Mouse (Mus musculus) layer of hippocampus, adult 2 months (tissue): Measurements from ENCODE around the gene Plxna2. TPM values are rescaled to one million over a fixed set of nuclear protein-coding genes. Genes with fewer than 3 reads are reported as not detected.

Experiments
- DNase-seq, 2 experiments: peaks; one replicate each; pipeline ENCODE4 v3.0.0; 2022; ENCODE audit warnings: low spot score in 2 of 2
- H3K27ac ChIP-seq: fragments of 200-600 bp; 2 replicates; pipeline ENCODE4 v1.8.1; 2022
- H3K4me3 ChIP-seq: fragments of 200-600 bp; 2 replicates; pipeline ENCODE4 v1.8.1; 2022; ENCODE audit warnings: mild to moderate bottlenecking
- CTCF ChIP-seq: fragments of 200-600 bp; conservative IDR thresholded peaks from 2 replicates; pipeline ENCODE4 v1.8.1; 2022; ENCODE audit warnings: antibody characterized with exemption, mild to moderate bottlenecking, moderate library complexity
- total RNA-seq, 2 experiments: library from RNA; stranded (reverse); gene quantifications; 2 replicates each; pipeline ENCODE4 v1.2.3; 2021

Gene Plxna2
- total RNA-seq, 2 experiments from 2014 or later: 68.1 to 73.2 TPM

DNA sequence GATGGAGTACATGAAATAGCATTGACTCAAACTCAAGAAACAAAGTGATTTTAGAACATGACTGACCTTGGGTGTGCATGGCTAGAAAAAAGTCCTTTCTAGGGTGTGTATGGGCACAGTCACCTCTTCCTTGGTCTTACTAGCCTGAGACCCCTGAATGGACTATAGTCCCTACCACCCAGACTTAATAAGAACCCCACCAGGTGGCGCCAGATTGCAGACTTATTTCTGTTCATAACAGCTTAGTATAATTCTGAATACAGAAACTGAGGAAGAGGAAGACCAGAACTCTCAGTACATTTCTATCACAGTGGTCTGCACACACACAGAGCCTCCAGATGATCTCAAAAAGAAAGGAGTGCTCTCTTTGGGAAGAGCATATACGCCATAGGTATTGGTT lies 135.2 kb downstream of the Plxna2 start:
- no peak overlapping the region for H3K27ac ChIP-seq
- DNase-seq: peak; percentile 39 to 62
- peak; percentile 80 for TF ChIP-seq CTCF
- no peak overlapping the region for H3K4me3 ChIP-seq

DNA sequence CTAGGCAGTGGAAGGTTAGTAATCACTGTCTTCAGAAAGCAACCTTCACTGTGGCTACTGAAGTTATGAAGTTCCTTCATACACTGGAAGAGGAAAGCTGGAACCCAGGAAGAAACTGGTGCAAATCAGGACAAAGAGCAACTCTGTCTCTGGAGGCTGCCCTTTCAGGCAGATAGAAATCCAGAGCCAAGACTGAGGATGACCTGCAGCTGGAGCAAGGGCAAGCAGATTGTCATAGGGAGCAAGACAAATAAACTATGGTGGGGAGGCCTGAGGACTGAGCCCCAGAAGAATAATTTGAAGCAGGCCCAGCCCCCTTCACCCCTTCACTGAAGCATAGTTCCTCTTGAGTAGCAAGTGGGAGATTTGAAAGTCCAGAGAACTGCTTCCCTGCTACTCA lies 138.0 kb downstream of the Plxna2 start:
- DNase-seq: no peak
- Histone ChIP-seq H3K4me3 (no peak overlapping the region), H3K27ac (no peak overlapping the region)
- TF ChIP-seq CTCF: no peak

DNA sequence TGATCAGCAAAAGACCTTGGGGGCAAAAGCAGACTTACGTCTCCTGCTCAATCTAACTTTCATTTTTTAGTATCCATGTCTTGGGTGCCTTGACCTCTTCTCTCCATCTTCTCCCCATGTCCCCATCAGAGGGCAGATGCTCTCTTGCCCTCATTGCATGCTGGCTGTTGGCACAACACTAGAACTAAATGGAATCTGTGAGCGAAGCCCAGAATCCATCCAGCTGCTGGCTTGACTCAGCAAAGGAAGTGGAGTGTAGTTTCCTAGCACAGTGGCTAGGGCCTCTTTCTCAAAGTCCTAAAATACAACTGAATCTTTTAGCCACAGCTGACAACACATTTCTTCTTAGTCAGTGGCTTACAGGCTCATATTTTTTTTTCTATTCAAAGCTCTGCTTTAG lies 138.4 kb downstream of the Plxna2 start:
- Histone ChIP-seq H3K4me3 (no peak overlapping the region), H3K27ac (no peak overlapping the region; the same call in 1 of the 2 replicates)
- no peak for TF ChIP-seq CTCF
- DNase-seq: no peak

DNA sequence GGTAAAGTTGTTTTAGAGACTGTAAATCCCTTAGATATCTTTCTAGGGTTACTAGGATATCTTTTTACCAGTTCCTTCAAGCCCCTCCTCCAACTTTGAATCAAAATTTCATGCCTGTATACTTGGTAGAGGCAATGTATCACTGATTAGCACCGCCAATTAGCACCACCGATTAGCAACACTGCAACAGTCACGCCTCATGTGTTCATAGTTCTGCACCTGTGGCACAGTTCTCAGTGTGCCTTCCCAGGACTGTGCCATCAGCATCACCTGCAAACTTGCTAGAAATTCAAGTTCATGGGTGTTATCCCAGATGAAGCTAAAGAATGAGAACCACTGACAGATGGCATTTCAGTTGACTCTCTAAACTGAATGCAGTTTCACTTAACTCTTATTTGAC lies 138.8 kb downstream of the Plxna2 start:
- no peak for TF ChIP-seq CTCF
- no peak overlapping the region for H3K4me3 ChIP-seq
- no peak for DNase-seq
- no peak overlapping the region; the same call in 1 of the 2 replicates for H3K27ac ChIP-seq

DNA sequence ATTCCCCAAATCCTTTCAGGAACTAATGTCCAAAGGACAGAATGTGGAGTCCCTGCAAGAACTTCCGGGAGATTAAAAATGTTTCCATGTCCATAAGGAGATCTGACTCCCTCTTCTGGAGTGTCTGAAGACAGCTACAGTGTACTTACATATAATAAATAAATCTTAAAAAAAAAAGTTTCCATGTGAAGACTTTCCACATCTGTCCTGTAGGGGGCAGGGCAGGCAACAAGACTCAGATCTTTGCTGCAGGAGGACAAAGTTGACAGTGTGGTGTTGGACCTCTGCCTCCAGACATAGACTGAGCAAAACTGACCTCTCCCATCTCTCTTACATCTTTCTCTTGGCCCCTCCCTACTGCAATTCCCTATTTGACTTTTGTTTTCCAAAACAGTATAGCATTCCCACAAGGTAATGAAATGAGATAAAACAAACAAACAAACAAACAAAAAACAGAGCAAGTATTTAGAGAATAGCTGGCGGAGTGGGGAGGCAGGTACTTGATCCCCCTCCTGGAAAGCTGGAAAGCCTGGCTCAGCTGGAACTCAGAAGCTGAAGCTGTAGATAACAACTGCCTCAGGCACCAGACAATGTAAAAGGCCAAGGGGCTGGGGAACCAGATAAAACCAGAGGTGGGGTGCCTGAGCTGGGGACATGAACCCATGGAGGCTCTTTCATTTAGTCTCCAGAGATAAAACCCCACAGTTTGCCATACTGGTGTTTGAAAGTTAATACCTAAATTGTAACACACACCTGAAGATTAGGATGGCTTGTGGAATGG lies 143.6 kb downstream of the Plxna2 start:
- Histone ChIP-seq H3K27ac (no peak overlapping the region), H3K4me3 (no peak overlapping the region)
- DNase-seq: peak in 1 of 2 experiments; percentile 26
- TF ChIP-seq CTCF: peak; percentile 83

DNA sequence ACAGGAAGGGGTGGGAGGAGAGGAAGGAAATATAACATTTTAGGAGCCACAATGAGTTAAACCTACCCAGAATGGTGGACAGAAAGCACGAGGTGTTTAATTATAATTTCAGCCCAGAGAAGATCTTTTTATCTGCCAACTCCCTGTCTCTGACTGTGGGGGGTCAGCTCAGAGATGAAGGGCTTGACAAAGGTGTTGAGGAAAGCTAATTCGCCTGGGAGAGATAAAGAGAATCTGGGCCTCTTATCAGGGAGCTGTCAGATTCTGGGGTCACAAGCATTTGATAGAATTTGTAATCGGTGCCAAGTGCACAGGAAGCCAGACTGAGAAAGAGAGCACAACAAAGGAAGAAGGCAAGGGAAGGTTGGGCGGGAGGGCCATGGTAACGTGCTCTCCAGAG lies 144.9 kb downstream of the Plxna2 start:
- Histone ChIP-seq H3K4me3 (no peak overlapping the region), H3K27ac (no peak overlapping the region)
- no peak for DNase-seq
- TF ChIP-seq CTCF: no peak

DNA sequence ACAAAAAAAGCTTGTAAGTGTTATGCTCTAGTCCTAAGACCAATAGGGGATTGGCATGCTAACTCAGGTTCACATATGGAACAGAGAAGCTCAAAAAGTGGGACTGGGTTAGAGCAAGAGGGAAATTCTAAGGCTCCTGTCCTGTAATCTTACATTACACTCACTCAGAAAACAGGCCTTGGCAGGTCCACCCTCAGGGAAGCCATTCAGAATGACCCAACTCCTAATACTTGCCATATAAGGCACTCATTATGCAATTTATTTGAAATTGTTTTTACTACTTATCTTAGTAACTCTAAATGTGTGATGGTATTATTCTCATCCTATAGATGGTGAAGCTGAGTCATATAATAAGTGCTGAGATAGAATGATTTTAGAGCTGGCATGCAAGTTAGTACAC lies 146.9 kb downstream of the Plxna2 start:
- DNase-seq: no peak
- H3K27ac ChIP-seq: no peak overlapping the region
- no peak for TF ChIP-seq CTCF

DNA sequence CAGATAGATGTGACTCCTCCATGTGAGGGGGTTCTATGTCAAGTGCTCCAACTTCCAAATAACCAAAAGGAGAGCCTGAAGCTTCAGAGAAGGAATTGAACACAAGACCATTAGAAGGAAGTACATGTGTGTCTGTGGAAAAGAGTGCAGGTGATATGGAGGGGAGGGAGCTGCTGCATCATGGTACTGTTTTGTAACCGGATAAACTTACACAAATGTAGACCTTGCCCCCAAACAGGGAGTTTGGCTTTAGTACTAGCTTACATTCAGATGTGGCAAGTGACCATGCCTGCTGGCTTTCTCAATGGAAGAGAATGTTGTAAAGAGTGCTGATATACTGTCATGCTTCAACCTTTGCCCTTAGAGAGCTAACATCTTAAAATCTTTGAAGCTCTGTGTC lies 150.8 kb downstream of the Plxna2 start:
- Histone ChIP-seq H3K4me3 (no peak overlapping the region), H3K27ac (no peak overlapping the region)
- no peak for TF ChIP-seq CTCF
- DNase-seq: no peak

More for the DNA sequence above, 146.9 kb downstream of the Plxna2 start:
- no peak overlapping the region for H3K4me3 ChIP-seq

DNA sequence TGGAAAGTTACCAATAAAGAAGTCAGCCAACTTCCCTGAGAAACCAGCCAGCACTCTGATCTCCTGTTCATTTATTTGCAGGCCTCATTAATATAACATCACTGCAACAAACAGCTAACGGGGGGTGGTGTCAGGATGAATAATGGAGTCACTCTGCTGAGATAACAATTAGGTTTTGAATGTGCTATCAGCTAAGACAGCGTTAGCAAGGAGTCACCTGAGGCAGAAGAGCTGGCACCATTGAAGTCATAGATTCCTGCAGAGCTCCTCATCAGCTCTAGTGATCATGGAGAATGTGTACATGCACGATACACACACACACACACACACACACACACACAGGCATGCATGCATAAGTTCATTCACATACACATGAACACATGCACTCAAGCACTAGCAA lies 154.0 kb downstream of the Plxna2 start:
- H3K27ac ChIP-seq: no peak overlapping the region
- no peak for DNase-seq
- no peak for TF ChIP-seq CTCF
- no peak overlapping the region for H3K4me3 ChIP-seq

DNA sequence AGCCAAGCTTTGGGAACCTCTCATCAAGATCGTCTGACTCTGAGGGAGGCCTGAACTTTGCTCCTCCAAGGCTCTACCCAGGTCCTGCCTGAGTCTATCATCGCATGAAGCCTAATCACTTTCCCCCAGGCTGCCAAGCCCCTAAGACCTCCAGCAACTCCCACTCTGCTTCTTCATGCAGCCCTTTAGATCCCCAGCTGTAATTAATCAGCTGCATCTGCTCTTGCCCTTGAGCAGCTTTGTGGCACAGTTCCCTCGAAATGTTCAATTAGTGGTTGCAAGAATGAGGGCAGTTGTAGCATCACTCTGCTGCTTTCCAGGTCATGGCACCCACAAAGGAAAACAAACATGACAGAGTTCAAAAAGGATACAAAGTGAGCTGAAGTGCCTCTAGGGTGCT lies 155.9 kb downstream of the Plxna2 start:
- no peak for TF ChIP-seq CTCF
- Histone ChIP-seq H3K27ac (no peak overlapping the region), H3K4me3 (no peak overlapping the region)
- no peak for DNase-seq

DNA sequence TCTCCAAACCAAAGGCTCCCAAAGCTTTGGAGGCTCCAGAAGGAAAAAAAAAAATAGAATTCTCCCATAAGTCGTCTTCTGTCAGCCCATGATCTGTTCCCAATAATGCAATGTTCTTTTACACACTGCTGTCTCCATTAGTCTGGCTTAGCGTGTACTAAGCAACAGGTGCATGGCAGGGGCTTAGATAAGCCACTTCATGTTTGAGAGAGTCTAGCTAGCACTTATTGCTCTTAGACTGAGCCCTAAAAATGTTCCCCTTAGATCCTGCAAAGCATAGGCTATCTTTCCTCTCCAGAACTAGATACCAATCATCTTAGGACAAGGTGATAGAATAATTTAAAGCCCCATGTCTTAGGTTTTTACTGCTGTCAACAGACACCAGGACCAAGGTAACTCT lies 156.3 kb downstream of the Plxna2 start:
- Histone ChIP-seq H3K4me3 (no peak overlapping the region), H3K27ac (no peak overlapping the region)
- no peak for TF ChIP-seq CTCF
- no peak for DNase-seq

DNA sequence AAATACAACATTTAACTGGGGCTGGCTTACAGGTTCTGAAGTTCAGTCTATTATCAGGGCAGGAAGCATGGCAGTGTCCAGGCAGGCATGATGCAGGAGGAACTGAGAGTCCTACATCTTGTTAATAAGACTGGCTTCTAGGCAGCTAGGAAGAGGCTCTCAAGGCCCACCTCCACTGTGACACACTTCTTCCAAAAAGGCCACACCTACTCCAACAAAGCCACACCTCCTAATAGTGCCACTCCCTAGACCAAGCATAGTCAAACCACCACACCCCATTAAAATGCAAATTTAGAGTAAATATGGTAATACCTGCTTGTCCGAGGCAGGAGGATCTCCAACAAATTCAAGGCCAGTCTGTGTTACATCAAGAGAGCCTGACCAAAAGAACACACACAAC lies 156.7 kb downstream of the Plxna2 start:
- Histone ChIP-seq H3K27ac (no peak overlapping the region), H3K4me3 (no peak overlapping the region)
- no peak for DNase-seq
- TF ChIP-seq CTCF: no peak

DNA sequence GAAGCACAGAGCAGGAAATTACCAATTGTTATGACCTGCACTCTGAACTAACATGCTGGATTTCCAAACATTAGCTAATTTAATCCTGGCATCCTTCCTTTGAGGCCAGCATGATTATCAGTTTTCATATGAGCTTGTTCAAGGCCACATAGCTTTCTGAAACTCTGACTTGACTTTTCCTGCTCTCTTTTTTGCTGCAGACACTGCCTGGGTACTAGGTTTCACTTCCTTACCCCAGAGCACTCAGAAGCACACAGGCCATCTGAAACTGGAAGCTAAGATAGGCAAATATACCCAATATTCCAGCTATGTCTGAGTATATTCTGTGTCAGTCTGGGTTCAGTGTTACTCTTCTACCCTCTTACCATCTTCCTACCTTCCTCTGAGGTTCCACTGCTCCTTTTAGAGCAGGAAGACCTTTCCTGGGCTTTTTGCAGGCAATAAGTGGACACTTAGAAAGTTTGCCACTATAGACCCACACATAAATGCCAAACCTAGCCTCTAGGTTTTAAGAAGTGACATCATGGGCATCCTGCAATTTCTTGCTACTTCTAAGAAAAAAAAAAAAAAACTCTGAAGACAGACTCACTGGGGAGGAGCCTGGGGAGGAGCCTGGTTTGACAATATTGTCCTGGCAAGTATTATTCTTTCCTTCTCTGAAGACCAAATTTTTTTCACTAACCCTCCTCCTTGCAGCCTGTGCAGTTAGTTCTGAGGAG lies 157.8 kb downstream of the Plxna2 start:
- TF ChIP-seq CTCF: no peak
- Histone ChIP-seq H3K27ac (no peak overlapping the region), H3K4me3 (no peak overlapping the region)
- DNase-seq: no peak
